Mouse (Mus musculus) CD4-positive naive resting alpha-beta T cell, adult 57 days (primary cell): ENCODE results near the gene Fcmr. TPM values are rescaled to one million over a fixed set of nuclear protein-coding genes. Genes with fewer than 3 reads are reported as not detected.

Source experiments
- total RNA-seq: library from RNA; stranded (reverse); gene quantifications from one replicate; pipeline ENCODE4 v1.2.4, GENCODE M21; 2023

Fcmr gene
- total RNA-seq = 27.3 TPM

DNA sequence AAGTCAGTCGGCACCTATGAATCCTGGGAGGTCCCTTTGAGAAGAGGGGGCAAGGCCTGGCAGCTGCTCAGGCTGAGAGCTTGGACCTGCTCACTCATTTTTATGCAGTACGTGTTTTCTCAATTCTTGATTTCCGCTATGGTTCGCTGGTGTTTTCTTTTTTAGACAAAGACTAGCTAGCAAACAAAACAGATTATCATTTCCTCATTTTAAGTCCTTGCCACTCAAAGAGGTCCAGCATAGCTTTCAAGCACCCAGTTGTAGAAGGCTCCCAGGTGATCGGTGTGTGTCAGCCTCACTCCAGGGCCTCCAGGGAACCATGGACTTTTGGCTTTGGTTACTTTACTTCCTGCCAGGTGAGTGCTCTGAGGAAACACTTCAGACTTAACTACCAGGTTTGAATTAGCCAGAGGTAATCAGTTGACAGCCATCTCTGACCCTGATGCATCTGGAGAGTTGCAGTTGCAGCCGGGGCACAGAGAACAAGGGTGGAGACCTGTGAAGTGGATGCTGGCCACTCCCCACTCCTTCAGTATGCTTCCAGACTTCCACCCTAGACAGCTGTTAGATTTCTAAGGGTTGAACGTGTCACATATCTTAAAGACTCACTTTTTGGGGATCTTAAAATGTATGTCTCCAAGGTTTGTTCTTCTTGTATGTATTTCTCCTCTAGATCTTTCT lies at the start of gene Fcmr:
Fcmr (plus strand) TSS at position 129 of the 681 bp plus-strand sequence.

GRCm38 (mm10) chr1:130826448-130826847 lies 39.0 kb upstream of the Fcmr start, which contains the start of gene Pigr:
Pigr (plus strand) TSS chr1:130826684.

DNA sequence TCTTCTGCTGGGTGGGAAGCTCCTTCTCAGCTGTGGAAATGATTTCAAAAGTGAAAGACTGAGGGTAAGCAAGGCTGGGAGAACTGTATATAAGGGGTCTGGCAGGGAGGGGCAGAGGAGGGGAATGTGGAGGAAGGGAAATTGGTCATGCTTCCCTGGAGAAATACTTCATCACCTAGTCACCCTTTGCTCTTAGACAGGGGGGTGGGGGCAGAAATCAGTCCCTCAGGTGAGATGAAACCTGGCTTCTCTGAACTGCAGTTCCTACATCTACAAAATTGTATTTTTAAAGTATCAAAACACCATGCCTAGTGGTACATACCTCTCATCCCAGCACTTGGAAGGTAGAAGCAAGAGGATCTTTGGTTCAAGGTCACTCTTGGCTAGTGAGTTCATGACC lies 21.9 kb downstream of the Fcmr start, which contains the start of gene Il24:
Il24 (minus strand) TSS at position 101 of the 400 bp plus-strand sequence.

DNA sequence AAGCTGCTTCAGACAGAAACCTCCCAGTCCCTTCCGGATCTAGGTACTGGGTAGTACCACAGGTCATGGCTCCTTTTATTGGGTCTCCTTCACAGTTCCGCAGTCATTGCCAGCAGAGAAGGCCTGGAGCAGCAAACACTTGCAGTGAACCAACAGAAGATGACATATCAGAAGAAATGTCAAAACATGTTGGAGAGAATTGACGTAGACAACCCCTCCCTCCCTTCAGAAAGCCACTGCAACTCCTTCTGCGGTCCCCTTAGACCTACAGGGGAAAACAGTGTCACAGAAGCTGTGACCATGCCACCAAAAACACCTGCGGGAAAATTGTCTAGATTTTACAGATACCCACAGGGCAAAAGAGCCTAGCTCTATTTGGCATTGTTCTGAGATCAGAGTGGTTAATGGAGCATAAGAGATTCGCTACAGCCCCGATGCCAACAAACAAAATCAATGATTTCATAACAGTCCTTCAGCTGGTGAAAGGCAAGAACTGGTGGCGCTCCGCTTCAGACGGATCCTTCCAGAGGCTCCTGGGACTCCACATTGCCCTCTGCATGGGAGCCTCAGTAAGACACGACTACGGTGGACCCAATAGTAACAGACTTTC lies 46.0 kb downstream of the Fcmr start, which contains the start of gene Il20:
Il20 (minus strand) TSS at position 51 of the 610 bp plus-strand sequence.

Other genes with a start within 250 kb of the Fcmr start
- not detected for gene Zp3r, start 236.0 kb upstream of the Fcmr start, total RNA-seq
- gene C4bp, start 204.0 kb upstream of the Fcmr start, total RNA-seq = not detected
- not detected for gene Gm29427, start 149.9 kb upstream of the Fcmr start, total RNA-seq
- 12.6 TPM for gene Yod1, start 148.3 kb upstream of the Fcmr start, total RNA-seq
- gene Pfkfb2, start 136.4 kb upstream of the Fcmr start, total RNA-seq = 16.7 TPM
- gene AA986860, start 133.7 kb upstream of the Fcmr start, total RNA-seq = 0.59 TPM
- gene Fcamr, start 64.8 kb upstream of the Fcmr start, total RNA-seq = not detected
- gene Pigr, start 39.0 kb upstream of the Fcmr start, total RNA-seq = not detected
- gene Il24, start 21.8 kb downstream of the Fcmr start, total RNA-seq = not detected
- not detected for gene Il20, start 45.8 kb downstream of the Fcmr start, total RNA-seq
- gene Il19, start 74.4 kb downstream of the Fcmr start, total RNA-seq = not detected
- 1.6 TPM for gene Il10, start 154.2 kb downstream of the Fcmr start, total RNA-seq
- gene Mapkapk2, start 232.2 kb downstream of the Fcmr start, total RNA-seq = 62.8 TPM